Mouse (Mus musculus): ENCODE results near the gene Nudt2.

- no peak for TF ChIP-seq GATA1 (IDR thresholded peaks at IDR 0.05; ENCODE audit: borderline replicate concordance, low read length)
- no peak for TF ChIP-seq FLI1 (IDR thresholded peaks at IDR 0.05; ENCODE audit: low read length)
These were observed 63.0 kb downstream of the Nudt2 start for GRCm38 (mm10) chr4:41527996-41528395.
